Mouse (Mus musculus): Measurements from ENCODE around the gene Krtap19-3.

Krtap19-3 gene

GRCm38 (mm10) chr16:88877938-88878337, at the start of gene Krtap19-3:
Gene Krtap19-3, minus strand, starts transcription at chr16:88878038.
- no peak for ATAC-seq (ENCODE audit: insufficient number of reproducible peaks, low FRiP score, low TSS enrichment)

GRCm38 (mm10) chr16:88896357-88896756, 18.5 kb upstream of the Krtap19-3 start, which contains the start of gene Krtap19-5:
Gene Krtap19-5, minus strand, starts transcription at chr16:88896457.
- ATAC-seq (ENCODE audit: insufficient number of reproducible peaks, low FRiP score, low TSS enrichment): no peak

DNA sequence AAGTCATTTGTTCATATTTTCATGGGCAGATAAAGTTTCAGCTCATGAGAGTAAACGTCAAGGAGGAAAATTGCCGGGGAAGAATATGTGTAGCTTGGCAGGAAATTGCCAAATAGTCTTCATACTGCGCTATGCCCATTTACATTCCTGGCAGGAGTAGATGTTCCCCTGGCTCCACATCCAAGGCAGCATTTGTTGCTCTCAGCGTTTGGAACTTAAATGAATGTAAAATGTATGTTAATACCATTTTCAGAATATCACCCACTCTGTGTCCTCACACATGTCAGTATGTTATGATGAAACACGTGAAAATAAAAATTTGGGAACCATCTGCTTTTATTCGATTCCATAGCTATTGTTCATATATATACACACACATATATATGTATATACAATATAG, 9.0 kb upstream of the Krtap19-3 start:
- ATAC-seq (ENCODE audit: insufficient number of reproducible peaks, low FRiP score, low TSS enrichment): no peak

GRCm38 (mm10) chr16:88884989-88885388, 7.2 kb upstream of the Krtap19-3 start, which contains the start of gene Krtap19-4:
Gene Krtap19-4, minus strand, starts transcription at chr16:88885089.
- ATAC-seq (ENCODE audit: insufficient number of reproducible peaks, low FRiP score, low TSS enrichment): no peak

- ATAC-seq (ENCODE audit: insufficient number of reproducible peaks, low FRiP score, low TSS enrichment): no peak
Measured at GRCm38 (mm10) chr16:88874169-88874568, 3.7 kb downstream of the Krtap19-3 start, which contains the start of gene Krtap19-2. Gene Krtap19-2, minus strand, starts transcription at chr16:88874269.

DNA sequence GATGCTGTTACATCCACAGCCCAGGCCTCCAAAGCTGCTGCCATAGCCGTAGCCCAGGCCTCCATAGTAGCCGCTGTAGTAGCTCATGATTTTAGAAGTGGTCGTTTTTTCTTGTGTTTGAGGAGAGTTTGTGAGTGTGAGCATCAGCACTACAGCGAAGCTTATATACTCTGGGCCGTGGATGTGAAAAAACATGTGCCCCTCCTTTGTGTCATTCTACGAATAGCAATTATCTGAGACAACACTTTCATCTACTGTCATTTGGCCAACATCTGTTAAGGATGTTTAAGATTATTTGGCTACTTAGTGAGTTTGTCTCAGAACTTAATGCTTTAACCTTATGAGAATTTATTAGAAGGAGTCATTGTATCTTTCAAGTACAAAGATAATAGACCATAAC, 8.5 kb downstream of the Krtap19-3 start, which contains the start of gene Krtap19-1:
Gene Krtap19-1, minus strand, starts transcription at position 101 of the 400 bp plus-strand sequence.
- ATAC-seq (ENCODE audit: insufficient number of reproducible peaks, low FRiP score, low TSS enrichment): no peak

DNA sequence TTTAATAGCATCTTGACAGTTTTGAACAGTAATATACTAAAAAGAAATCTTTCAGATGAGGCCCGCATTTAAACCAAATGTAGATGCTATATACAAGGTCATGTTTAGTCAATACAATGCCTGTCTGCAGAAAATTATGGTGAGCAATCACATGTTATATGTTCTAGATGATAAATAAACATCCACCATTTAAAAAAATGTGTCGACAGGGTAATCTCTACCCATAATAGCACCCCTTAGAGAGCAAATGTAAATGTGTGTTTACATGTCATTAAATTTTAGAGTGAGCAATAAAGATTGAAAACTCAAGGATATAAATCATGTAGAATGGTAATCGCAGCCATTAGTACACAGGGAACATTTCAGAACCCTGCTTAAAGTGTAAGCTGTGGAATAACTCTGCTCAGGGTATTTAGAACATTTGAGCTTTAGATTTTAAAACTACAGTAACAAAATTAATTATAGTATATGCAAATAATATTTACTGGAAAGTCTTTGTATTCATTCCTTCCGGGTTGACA, 12.9 kb downstream of the Krtap19-3 start:
- no peak for ATAC-seq (ENCODE audit: insufficient number of reproducible peaks, low FRiP score, low TSS enrichment)

DNA sequence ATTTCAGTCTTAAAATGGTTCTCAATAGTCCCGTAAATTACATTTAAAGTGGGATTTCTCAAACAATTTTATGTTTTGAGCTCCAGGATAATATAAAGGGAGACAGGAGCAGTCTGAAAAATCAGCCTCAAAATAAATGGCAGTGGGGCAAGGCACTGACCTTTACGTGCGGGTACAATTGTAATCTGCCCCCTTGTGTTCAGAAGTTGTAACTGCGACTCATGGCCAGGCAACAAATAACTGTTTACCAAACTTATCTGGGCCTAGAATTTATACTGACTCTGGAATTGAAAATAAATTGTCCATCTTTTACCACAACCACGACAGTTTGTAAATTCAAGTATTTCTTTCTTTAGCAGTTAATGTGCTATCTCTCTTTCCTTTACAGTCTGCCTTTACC, 26.4 kb downstream of the Krtap19-3 start:
- ATAC-seq (ENCODE audit: insufficient number of reproducible peaks, low FRiP score, low TSS enrichment): no peak

DNA sequence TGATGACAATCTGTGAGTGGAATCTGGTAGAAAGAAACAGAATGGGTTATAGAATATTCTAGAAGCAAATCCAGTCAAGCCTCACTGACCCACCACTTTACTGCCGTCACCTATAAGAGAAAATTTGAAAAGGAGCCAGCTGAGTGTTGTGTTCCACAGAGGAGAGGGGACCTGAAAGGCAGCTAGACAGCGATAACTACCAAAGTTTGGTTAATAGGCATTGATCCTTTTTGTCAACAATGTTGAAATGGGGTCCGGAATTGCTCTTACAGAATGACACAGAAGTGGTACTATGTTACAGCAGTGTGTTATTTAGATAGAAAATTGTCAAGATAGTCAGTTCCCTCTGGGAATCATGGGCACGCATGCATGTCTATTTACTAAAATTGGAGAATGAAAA, 29.3 kb downstream of the Krtap19-3 start:
- ATAC-seq (ENCODE audit: insufficient number of reproducible peaks, low FRiP score, low TSS enrichment): no peak

GRCm38 (mm10) chr16:88847363-88847762, 30.5 kb downstream of the Krtap19-3 start:
- no peak for ATAC-seq (ENCODE audit: insufficient number of reproducible peaks, low FRiP score, low TSS enrichment)

All from cerebellum, adult (tissue).